Mouse (Mus musculus): ENCODE data around the gene Slc1a3. TPM values are rescaled to one million over a fixed set of nuclear protein-coding genes. Genes with fewer than 3 reads are reported as not detected.

The Slc1a3 gene
- total RNA-seq (2021) (1 to 10 TPM; 1.6 to 1.9 TPM), polyA plus RNA-seq (2012; rRNA removed) (2.5 and 5.3 TPM in 2 replicates)
- long read RNA-seq = 0 reads

- WGBS = 1% methylated on average over 34 of the region's 34 CpGs
Observed at GRCm38 (mm10) chr15:8710146-8711006, at the start of gene Slc1a3. Gene Slc1a3, minus strand, starts transcription at chr15:8710764.

GRCm38 (mm10) chr15:8759026-8759425, 48.5 kb upstream of the Slc1a3 start:
- Histone ChIP-seq H3K9ac (ENCODE audit: low read depth, low read length) (no peak overlapping the region), H3K4me1 (ENCODE audit: control insufficient read depth, insufficient read depth, low read length) (peaks cover 1% of the 10 kb centered on the region), H3K27ac (no peak overlapping the region), H3K27me3 (ENCODE audit: control insufficient read depth, insufficient read depth, low read length) (no peaks in the 10 kb centered on the region), H3K4me3 (no peak overlapping the region), H3K79me2 (replicated peaks; ENCODE audit: control insufficient read depth, insufficient read depth, low read length) (no peaks in the 10 kb centered on the region), H3K36me3 (ENCODE audit: control insufficient read depth, insufficient read depth, low read length) (no peaks in the 10 kb centered on the region)
- DNase-seq = no peak
- TF ChIP-seq CTCF (IDR thresholded peaks at IDR 0.05) (no peak), EP300 (IDR thresholded peaks at IDR 0.05; ENCODE audit: insufficient read depth, low read depth, low read length) (no peak), POLR2A (IDR thresholded peaks at IDR 0.05; ENCODE audit: insufficient read depth, low read depth, low read length) (no peak)
- WGBS = 47% methylated on average over 3 of the region's 3 CpGs
- intact Hi-C loops (cut with DNase I) = no loop called here

More at GRCm38 (mm10) chr15:8710146-8711006, at the start of gene Slc1a3:
- Histone ChIP-seq H3K4me1 (ENCODE audit: control insufficient read depth, insufficient read depth, low read length) (no peaks in the 10 kb centered on the region), H3K27me3 (ENCODE audit: control insufficient read depth, insufficient read depth, low read length) (no peaks in the 10 kb centered on the region), H3K36me3 (ENCODE audit: control insufficient read depth, insufficient read depth, low read length) (no peaks in the 10 kb centered on the region), H3K4me3 (peak within 1 kb of the TSS; percentile 64), H3K27ac (no peak within 1 kb of the TSS; the same call in 1 of the 2 replicates), H3K9ac (ENCODE audit: low read depth, low read length) (peak within 1 kb of the TSS; percentile 39), H3K79me2 (replicated peaks; ENCODE audit: control insufficient read depth, insufficient read depth, low read length) (no peaks in the 10 kb centered on the region)
- peak; percentile 48 to 55 for DNase-seq
- TF ChIP-seq CTCF (IDR thresholded peaks at IDR 0.05) (no peak), POLR2A (IDR thresholded peaks at IDR 0.05; ENCODE audit: insufficient read depth, low read depth, low read length) (0 out of 2 replicates have a peak, but pooled peaks have one; percentile 34)
- intact Hi-C loops (cut with DNase I) = loop anchor here (5.0 kb wide), 1 partner anchor 48 kb away; no protein-coding TSS in a partner anchor

- Histone ChIP-seq H3K4me1 (ENCODE audit: control insufficient read depth, insufficient read depth, low read length) (no peaks in the 10 kb centered on the region), H3K79me2 (replicated peaks; ENCODE audit: control insufficient read depth, insufficient read depth, low read length) (no peaks in the 10 kb centered on the region), H3K9ac (ENCODE audit: low read depth, low read length) (no peak overlapping the region), H3K27ac (no peak overlapping the region), H3K27me3 (ENCODE audit: control insufficient read depth, insufficient read depth, low read length) (no peaks in the 10 kb centered on the region), H3K4me3 (no peak overlapping the region), H3K36me3 (ENCODE audit: control insufficient read depth, insufficient read depth, low read length) (no peaks in the 10 kb centered on the region)
- intact Hi-C loops (cut with DNase I) = no loop called here
- TF ChIP-seq EP300 (IDR thresholded peaks at IDR 0.05; ENCODE audit: insufficient read depth, low read depth, low read length) (no peak), CTCF (IDR thresholded peaks at IDR 0.05) (no peak), POLR2A (IDR thresholded peaks at IDR 0.05; ENCODE audit: insufficient read depth, low read depth, low read length) (no peak)
- WGBS = 86% methylated on average over 6 of the region's 6 CpGs
- no peak for DNase-seq
Observed at GRCm38 (mm10) chr15:8756441-8756840, 45.9 kb upstream of the Slc1a3 start.

- Histone ChIP-seq H3K36me3 (ENCODE audit: control insufficient read depth, insufficient read depth, low read length) (no peaks in the 10 kb centered on the region), H3K79me2 (replicated peaks; ENCODE audit: control insufficient read depth, insufficient read depth, low read length) (no peaks in the 10 kb centered on the region), H3K4me3 (no peak overlapping the region), H3K27ac (no peak overlapping the region), H3K9ac (ENCODE audit: low read depth, low read length) (no peak overlapping the region), H3K4me1 (ENCODE audit: control insufficient read depth, insufficient read depth, low read length) (no peaks in the 10 kb centered on the region), H3K27me3 (ENCODE audit: control insufficient read depth, insufficient read depth, low read length) (no peaks in the 10 kb centered on the region)
- intact Hi-C loops (cut with DNase I) = no loop called here
- TF ChIP-seq EP300 (IDR thresholded peaks at IDR 0.05; ENCODE audit: insufficient read depth, low read depth, low read length) (no peak), POLR2A (IDR thresholded peaks at IDR 0.05; ENCODE audit: insufficient read depth, low read depth, low read length) (no peak), CTCF (IDR thresholded peaks at IDR 0.05) (no peak)
- 93% methylated on average over 4 of the region's 4 CpGs for WGBS
- no peak for DNase-seq
Observed at GRCm38 (mm10) chr15:8749762-8750161, 39.2 kb upstream of the Slc1a3 start.

DNA sequence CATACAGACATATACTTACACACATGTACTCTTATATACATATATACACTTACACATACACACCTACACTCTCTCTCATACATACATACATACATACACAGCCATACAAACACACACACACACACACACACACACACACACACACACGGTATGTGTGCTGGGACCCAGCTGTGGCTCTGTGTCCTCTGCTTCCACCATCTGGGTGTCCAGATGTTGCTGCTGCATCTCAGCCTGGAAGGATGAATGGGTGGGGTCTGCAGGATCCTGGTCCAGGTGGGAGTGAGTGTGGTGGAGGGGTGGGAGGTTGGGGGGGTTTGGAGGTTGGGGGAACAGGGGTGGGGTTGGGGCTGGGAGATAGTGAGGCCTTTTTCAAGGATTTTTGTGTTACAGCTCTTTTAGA, 38.2 kb upstream of the Slc1a3 start:
- H3K4me1 ChIP-seq (ENCODE audit: control insufficient read depth, insufficient read depth, low read length) = no peaks in the 10 kb centered on the region

GRCm38 (mm10) chr15:8741593-8741992, 31.0 kb upstream of the Slc1a3 start:
- Histone ChIP-seq H3K4me1 (ENCODE audit: control insufficient read depth, insufficient read depth, low read length) (no peaks in the 10 kb centered on the region), H3K27me3 (ENCODE audit: control insufficient read depth, insufficient read depth, low read length) (no peaks in the 10 kb centered on the region), H3K36me3 (ENCODE audit: control insufficient read depth, insufficient read depth, low read length) (no peaks in the 10 kb centered on the region), H3K9ac (ENCODE audit: low read depth, low read length) (no peak overlapping the region), H3K27ac (no peak overlapping the region), H3K4me3 (no peak overlapping the region), H3K79me2 (replicated peaks; ENCODE audit: control insufficient read depth, insufficient read depth, low read length) (no peaks in the 10 kb centered on the region)
- no peak for DNase-seq
- TF ChIP-seq CTCF (IDR thresholded peaks at IDR 0.05) (no peak), EP300 (IDR thresholded peaks at IDR 0.05; ENCODE audit: insufficient read depth, low read depth, low read length) (no peak), POLR2A (IDR thresholded peaks at IDR 0.05; ENCODE audit: insufficient read depth, low read depth, low read length) (no peak)
- WGBS = 58% methylated on average over 6 of the region's 6 CpGs
- intact Hi-C loops (cut with DNase I) = no loop called here

More for the DNA sequence above, 38.2 kb upstream of the Slc1a3 start:
- Histone ChIP-seq H3K9ac (ENCODE audit: low read depth, low read length) (no peak overlapping the region), H3K27ac (no peak overlapping the region), H3K79me2 (replicated peaks; ENCODE audit: control insufficient read depth, insufficient read depth, low read length) (no peaks in the 10 kb centered on the region), H3K4me3 (no peak overlapping the region), H3K36me3 (ENCODE audit: control insufficient read depth, insufficient read depth, low read length) (no peaks in the 10 kb centered on the region), H3K27me3 (ENCODE audit: control insufficient read depth, insufficient read depth, low read length) (no peaks in the 10 kb centered on the region)
- DNase-seq = no peak
- intact Hi-C loops (cut with DNase I) = no loop called here
- no peak for TF ChIP-seq CTCF (IDR thresholded peaks at IDR 0.05)
- TF ChIP-seq POLR2A (IDR thresholded peaks at IDR 0.05; ENCODE audit: insufficient read depth, low read depth, low read length) = no peak
- no peak for TF ChIP-seq EP300 (IDR thresholded peaks at IDR 0.05; ENCODE audit: insufficient read depth, low read depth, low read length)
- WGBS = 88% methylated on average over 1 of the region's 1 CpGs

Data from heart, adult 2 months (tissue).